Mouse (Mus musculus): ENCODE measurements around the gene Ip6k2. TPM values are rescaled to one million over a fixed set of nuclear protein-coding genes. Genes with fewer than 3 reads are reported as not detected.
A peak's percentile ranks its signal among the peaks of the same experiment; 100 is the strongest.

Gene Ip6k2
- polyA plus RNA-seq, 1 experiment from 2014 or later: 106 TPM

DNA sequence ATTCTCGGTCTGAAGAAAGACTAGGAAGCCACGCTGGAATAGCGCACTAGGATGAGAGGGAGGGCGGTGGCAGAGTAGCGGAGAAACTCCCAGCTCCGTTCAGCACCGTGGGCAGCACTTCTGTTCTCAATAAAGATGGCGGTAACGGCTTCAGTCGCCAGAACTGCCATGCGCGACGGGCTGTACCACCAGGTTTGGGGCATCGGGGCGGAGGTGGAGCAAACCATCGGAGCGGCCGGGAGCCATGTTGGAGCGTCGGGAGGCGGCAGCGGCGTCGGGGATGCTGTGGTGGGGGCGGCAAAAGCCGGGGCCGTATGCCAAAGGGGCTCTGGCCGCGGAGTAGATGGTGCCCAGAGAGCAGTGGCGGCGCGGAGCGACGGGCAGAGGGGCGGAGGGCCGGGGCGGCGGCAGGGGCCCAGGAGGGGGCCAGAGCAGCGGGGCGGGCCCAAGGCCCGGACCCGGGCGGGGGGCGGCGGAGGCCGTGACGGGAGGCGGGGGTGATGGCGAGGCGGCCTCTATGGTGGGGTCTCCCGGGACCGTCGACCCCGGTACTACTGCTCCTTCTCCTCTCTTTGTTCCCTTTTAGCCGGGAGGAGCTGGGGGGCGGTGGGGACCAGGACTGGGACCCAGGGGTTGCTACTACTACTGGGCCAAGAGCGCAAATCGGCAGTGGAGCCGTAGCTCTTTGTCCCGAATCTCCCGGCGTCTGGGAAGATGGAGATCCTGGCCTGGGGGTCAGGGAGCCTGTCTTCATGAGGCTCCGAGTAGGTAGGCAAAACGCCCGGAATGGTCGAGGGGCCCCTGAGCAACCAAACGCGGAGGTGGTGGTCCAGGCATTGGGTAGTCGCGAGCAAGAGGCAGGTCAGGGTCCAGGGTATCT lies 42.5 kb downstream of the Ip6k2 start, which contains the start of gene Celsr3:
Celsr3 (plus strand) TSS at position 501 of the 880 bp plus-strand sequence.
- Histone ChIP-seq H3K4me2 (peak within 1 kb of the TSS; percentile 78), H3K36me3 (no peaks in the 10 kb centered on the region), H3K27ac (no peak within 1 kb of the TSS), H3K4me1 (peaks cover 24% of the 10 kb centered on the region), H3K9me3 (replicated peaks) (no peaks in the 10 kb centered on the region), H3K27me3 (peaks cover 85% of the 10 kb centered on the region), H3K4me3 (replicated peaks) (peak within 1 kb of the TSS; percentile 50), H3K9ac (no peak within 1 kb of the TSS)
- 2% methylated on average over 54 of the region's 70 CpGs for WGBS
- peak; percentile 38 for ATAC-seq (replicated peaks; ENCODE audit: low FRiP score)

- Histone ChIP-seq H3K27me3 (peaks cover 93% of the 10 kb centered on the region), H3K9ac (no peak overlapping the region), H3K4me2 (peak overlapping the region; percentile 78), H3K4me3 (replicated peaks) (peak overlapping the region; percentile 50), H3K27ac (no peak overlapping the region), H3K36me3 (no peaks in the 10 kb centered on the region), H3K9me3 (replicated peaks) (no peaks in the 10 kb centered on the region), H3K4me1 (peaks cover 30% of the 10 kb centered on the region)
- peak; percentile 66 for ATAC-seq (replicated peaks; ENCODE audit: low FRiP score)
- 2% methylated on average over 39 of the region's 39 CpGs for WGBS
These were observed 43.2 kb downstream of the Ip6k2 start for GRCm38 (mm10) chr9:108826700-108827340.

DNA sequence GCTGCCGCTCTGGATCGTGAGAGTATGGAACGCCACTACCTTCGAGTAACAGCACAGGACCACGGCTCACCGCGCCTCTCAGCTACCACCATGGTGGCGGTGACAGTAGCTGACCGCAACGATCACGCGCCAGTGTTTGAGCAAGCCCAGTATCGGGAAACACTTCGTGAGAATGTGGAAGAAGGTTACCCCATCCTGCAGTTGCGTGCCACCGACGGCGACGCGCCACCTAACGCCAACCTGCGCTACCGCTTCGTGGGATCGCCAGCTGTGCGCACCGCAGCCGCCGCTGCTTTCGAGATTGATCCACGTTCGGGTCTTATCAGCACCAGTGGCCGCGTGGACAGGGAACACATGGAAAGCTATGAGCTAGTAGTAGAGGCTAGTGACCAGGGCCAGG lies 43.9 kb downstream of the Ip6k2 start:
- Histone ChIP-seq H3K4me3 (replicated peaks) (peak overlapping the region; percentile 50), H3K27me3 (peaks cover 94% of the 10 kb centered on the region), H3K36me3 (no peaks in the 10 kb centered on the region), H3K27ac (no peak overlapping the region), H3K4me2 (peak overlapping the region; percentile 78), H3K4me1 (peaks cover 34% of the 10 kb centered on the region), H3K9ac (no peak overlapping the region), H3K9me3 (replicated peaks) (no peaks in the 10 kb centered on the region)
- WGBS: 13% methylated on average over 34 of the region's 34 CpGs
- no peak for ATAC-seq (replicated peaks; ENCODE audit: low FRiP score)

- Histone ChIP-seq H3K9me3 (replicated peaks) (no peaks in the 10 kb centered on the region), H3K4me3 (replicated peaks) (peak overlapping the region; percentile 50; the same call in 1 of the 2 replicates)
These were observed 44.3 kb downstream of the Ip6k2 start for GRCm38 (mm10) chr9:108827906-108828305.

DNA sequence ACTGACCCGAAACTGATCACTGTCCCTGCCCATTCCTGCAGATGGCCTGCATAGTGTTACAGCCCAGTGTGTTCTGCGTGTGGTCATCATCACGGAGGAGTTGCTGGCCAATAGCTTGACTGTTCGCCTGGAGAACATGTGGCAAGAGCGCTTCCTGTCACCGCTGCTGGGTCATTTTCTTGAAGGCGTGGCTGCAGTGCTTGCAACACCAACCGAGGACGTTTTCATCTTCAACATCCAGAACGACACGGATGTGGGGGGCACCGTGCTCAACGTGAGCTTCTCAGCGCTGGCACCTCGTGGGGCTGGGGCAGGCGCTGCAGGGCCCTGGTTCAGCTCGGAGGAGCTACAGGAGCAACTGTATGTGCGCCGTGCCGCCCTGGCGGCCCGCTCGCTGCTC lies 48.0 kb downstream of the Ip6k2 start:
- Histone ChIP-seq H3K9ac (no peak overlapping the region), H3K4me1 (peaks cover 25% of the 10 kb centered on the region), H3K36me3 (no peaks in the 10 kb centered on the region), H3K4me2 (peak overlapping the region; percentile 83), H3K9me3 (replicated peaks) (no peaks in the 10 kb centered on the region), H3K4me3 (replicated peaks) (peak overlapping the region; percentile 47), H3K27me3 (peaks cover 75% of the 10 kb centered on the region), H3K27ac (no peak overlapping the region)
- ATAC-seq (replicated peaks; ENCODE audit: low FRiP score): no peak
- WGBS: 5% methylated on average over 23 of the region's 23 CpGs

More at GRCm38 (mm10) chr9:108827906-108828305, 44.3 kb downstream of the Ip6k2 start:
- H3K27ac ChIP-seq: no peak overlapping the region
- H3K4me1 ChIP-seq: peaks cover 37% of the 10 kb centered on the region
- H3K4me2 ChIP-seq: peak overlapping the region; percentile 78; the same call in 1 of the 2 replicates
- H3K36me3 ChIP-seq: no peaks in the 10 kb centered on the region
- H3K27me3 ChIP-seq: peaks cover 96% of the 10 kb centered on the region
- WGBS: 62% methylated on average over 18 of the region's 18 CpGs
- no peak overlapping the region for H3K9ac ChIP-seq
- no peak for ATAC-seq (replicated peaks; ENCODE audit: low FRiP score)

DNA sequence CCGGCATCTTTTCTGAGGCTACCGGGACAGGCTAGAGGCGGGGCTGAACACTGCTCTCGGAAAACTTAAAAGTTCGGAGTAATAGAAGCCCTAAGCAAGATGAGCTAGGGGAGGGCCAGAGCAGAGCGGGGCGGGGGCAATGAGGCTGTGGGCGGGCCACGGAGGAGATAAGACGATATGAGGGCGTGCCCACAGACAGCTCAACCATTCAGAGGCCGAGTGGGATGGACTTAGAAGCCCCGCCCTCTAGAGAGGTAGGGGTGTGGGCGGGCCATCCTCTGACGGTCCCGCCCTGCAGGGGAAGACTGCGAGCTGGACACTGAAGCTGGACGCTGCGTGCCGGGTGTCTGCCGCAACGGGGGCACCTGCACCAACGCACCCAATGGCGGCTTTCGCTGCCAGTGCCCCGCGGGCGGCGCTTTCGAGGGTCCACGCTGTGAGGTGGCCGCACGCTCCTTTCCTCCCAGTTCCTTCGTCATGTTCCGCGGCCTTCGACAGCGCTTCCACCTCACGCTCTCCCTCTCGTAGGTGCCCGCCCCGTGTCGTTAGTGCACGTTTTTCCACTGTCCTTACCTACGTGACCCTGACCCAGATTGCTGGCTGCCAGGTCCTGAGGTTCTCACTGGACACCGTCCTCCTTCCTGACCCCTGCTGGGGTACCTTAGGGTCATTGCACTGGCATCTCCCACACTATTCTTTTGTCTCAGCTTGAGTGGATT lies 49.0 kb downstream of the Ip6k2 start:
- Histone ChIP-seq H3K9me3 (replicated peaks) (no peaks in the 10 kb centered on the region), H3K36me3 (no peaks in the 10 kb centered on the region), H3K4me2 (peak overlapping the region; percentile 83), H3K27ac (no peak overlapping the region), H3K4me1 (peaks cover 19% of the 10 kb centered on the region), H3K4me3 (replicated peaks) (peak overlapping the region; percentile 47), H3K9ac (no peak overlapping the region; the same call in 1 of the 2 replicates), H3K27me3 (peaks cover 67% of the 10 kb centered on the region)
- 4% methylated on average over 46 of the region's 46 CpGs for WGBS
- ATAC-seq (replicated peaks; ENCODE audit: low FRiP score): peak; percentile 98

- 0 out of 2 replicates have a peak, but pooled peaks have one; percentile 38 for ATAC-seq (replicated peaks; ENCODE audit: low FRiP score)
- WGBS: 16% methylated on average over 14 of the region's 14 CpGs
These were observed 59.4 kb downstream of the Ip6k2 start for GRCm38 (mm10) chr9:108842989-108843388.

GRCm38 (mm10) chr9:108845390-108845789 lies 61.8 kb downstream of the Ip6k2 start:
- Histone ChIP-seq H3K27me3 (peaks cover 24% of the 10 kb centered on the region; the same call in 1 of the 2 replicates), H3K4me2 (no peak overlapping the region), H3K36me3 (no peaks in the 10 kb centered on the region), H3K4me3 (replicated peaks) (no peak overlapping the region), H3K27ac (no peak overlapping the region), H3K9ac (no peak overlapping the region), H3K4me1 (peaks cover 7% of the 10 kb centered on the region), H3K9me3 (replicated peaks) (no peaks in the 10 kb centered on the region)
- 74% methylated on average over 5 of the region's 5 CpGs for WGBS
- no peak for ATAC-seq (replicated peaks; ENCODE audit: low FRiP score)

More at GRCm38 (mm10) chr9:108842989-108843388, 59.4 kb downstream of the Ip6k2 start:
- H3K9ac ChIP-seq: no peak overlapping the region; the same call in 1 of the 2 replicates
- peaks cover 7% of the 10 kb centered on the region for H3K4me1 ChIP-seq
- H3K27ac ChIP-seq: no peak overlapping the region
- H3K36me3 ChIP-seq: no peaks in the 10 kb centered on the region
- H3K9me3 ChIP-seq (replicated peaks): no peaks in the 10 kb centered on the region
- H3K27me3 ChIP-seq: peaks cover 24% of the 10 kb centered on the region; the same call in 1 of the 2 replicates
- peak overlapping the region; percentile 16; the same call in 1 of the 2 replicates for H3K4me3 ChIP-seq (replicated peaks)
- H3K4me2 ChIP-seq: peak overlapping the region; percentile 48

- Histone ChIP-seq H3K27me3 (peaks cover 13% of the 10 kb centered on the region; the same call in 1 of the 2 replicates), H3K36me3 (no peaks in the 10 kb centered on the region), H3K4me2 (no peak overlapping the region), H3K4me3 (replicated peaks) (no peak overlapping the region), H3K27ac (no peak overlapping the region), H3K9me3 (replicated peaks) (no peaks in the 10 kb centered on the region), H3K9ac (no peak overlapping the region), H3K4me1 (peaks cover 7% of the 10 kb centered on the region)
- no peak for ATAC-seq (replicated peaks; ENCODE audit: low FRiP score)
- WGBS: 69% methylated on average over 4 of the region's 4 CpGs
These were observed 63.8 kb downstream of the Ip6k2 start for GRCm38 (mm10) chr9:108847374-108847773.

DNA sequence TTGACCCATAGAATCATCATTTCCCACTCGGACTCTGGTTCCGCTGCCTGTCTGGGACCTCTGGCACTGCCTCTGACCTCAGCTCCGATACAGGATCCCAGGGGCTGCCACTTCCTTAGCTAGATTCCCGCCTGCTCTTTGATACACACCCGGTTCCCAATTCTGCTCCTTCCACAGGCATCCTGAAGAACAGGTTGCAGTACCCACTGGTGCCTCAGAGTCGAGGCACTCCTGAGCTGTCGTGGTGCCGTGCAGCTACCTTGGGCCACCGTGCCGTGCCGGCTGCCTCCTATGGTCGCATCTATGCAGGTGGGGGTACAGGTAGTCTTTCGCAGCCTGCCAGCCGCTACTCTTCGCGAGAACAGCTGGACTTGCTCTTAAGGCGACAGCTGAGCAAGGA lies 64.8 kb downstream of the Ip6k2 start:
- 68% methylated on average over 17 of the region's 17 CpGs for WGBS
- no peak for ATAC-seq (replicated peaks; ENCODE audit: low FRiP score)
- Histone ChIP-seq H3K9ac (no peak overlapping the region), H3K4me1 (peaks cover 8% of the 10 kb centered on the region), H3K4me2 (no peak overlapping the region), H3K27me3 (peaks cover 3% of the 10 kb centered on the region; the same call in 1 of the 2 replicates), H3K4me3 (replicated peaks) (no peak overlapping the region), H3K36me3 (no peaks in the 10 kb centered on the region), H3K27ac (no peak overlapping the region), H3K9me3 (replicated peaks) (no peaks in the 10 kb centered on the region)

- 89% methylated on average over 3 of the region's 3 CpGs for WGBS
- no peaks in the 10 kb centered on the region for H3K27me3 ChIP-seq
- peak within 1 kb of the TSS; percentile 62 for H3K9ac ChIP-seq
- peaks cover 18% of the 10 kb centered on the region for H3K36me3 ChIP-seq
- peaks cover 21% of the 10 kb centered on the region for H3K4me1 ChIP-seq
- peak within 1 kb of the TSS; percentile 91 for H3K4me2 ChIP-seq
- no peaks in the 10 kb centered on the region for H3K9me3 ChIP-seq (replicated peaks)
- peak within 1 kb of the TSS; percentile 77 for H3K4me3 ChIP-seq (replicated peaks)
- no peak for ATAC-seq (replicated peaks; ENCODE audit: low FRiP score)
- peak within 1 kb of the TSS; percentile 90 for H3K27ac ChIP-seq
These were observed 69.4 kb downstream of the Ip6k2 start, which contains the start of gene Slc26a6 for GRCm38 (mm10) chr9:108852976-108853375. TSS of gene Slc26a6 (plus strand) at chr9:108853283.

All from kidney, embryonic 15.5 days (tissue).